Mouse (Mus musculus) neutrophil, adult 5-6 weeks (primary cell): ENCODE data around the gene B3gnt9. TPM values are rescaled to one million over a fixed set of nuclear protein-coding genes. Genes with fewer than 3 reads are reported as not detected.

ENCODE experiments used
- ATAC-seq: fragments of 151-379, 151-347 bp; 2 replicates; pipeline ENCODE4 v1.8.0; 2017; ENCODE audit warnings: mild to moderate bottlenecking, moderate TSS enrichment; ENCODE audit not compliant: insufficient number of reproducible peaks, poor library complexity, low FRiP score, severe bottlenecking; ENCODE audit errors: extremely low read depth
- total RNA-seq: library from RNA; stranded (forward); fragments of 200-1000 nt; gene quantifications from 2 replicates; pipeline ENCODE4 v1.2.3, GENCODE M21; 2017

B3gnt9 gene
- total RNA-seq, 1 experiment from 2014 or later: 0.35 TPM

GRCm38 (mm10) chr8:105231503-105232320, 23.2 kb downstream of the B3gnt9 start:
- no peak for ATAC-seq

DNA sequence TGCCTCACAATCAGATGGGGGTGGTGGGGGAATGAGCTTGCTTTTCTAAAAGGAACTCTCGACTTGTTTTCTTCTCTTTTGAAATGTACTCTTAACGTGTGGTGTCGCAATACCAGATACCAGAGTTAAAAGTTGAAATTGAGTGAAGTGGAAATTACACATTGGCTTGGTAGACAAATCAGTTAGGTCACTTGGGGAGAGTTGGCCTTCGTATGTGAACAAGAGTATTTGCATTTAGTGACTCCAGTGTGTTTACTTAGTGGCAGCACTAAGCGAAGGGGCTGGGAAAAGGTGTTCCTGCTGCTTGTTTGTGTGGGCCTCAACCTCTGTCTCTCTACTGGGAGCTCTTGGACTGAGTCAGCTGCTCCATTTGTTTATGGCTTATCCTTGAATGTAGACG, 29.0 kb downstream of the B3gnt9 start:
- ATAC-seq: no peak

GRCm38 (mm10) chr8:105225272-105225593, 29.7 kb downstream of the B3gnt9 start:
- no peak; the same call in 1 of the 2 replicates for ATAC-seq

- peak; percentile 98 for ATAC-seq
These were observed 30.3 kb downstream of the B3gnt9 start, which contains the start of gene D230025D16Rik for GRCm38 (mm10) chr8:105224413-105225271. Gene D230025D16Rik, plus strand, starts transcription at chr8:105225145.

DNA sequence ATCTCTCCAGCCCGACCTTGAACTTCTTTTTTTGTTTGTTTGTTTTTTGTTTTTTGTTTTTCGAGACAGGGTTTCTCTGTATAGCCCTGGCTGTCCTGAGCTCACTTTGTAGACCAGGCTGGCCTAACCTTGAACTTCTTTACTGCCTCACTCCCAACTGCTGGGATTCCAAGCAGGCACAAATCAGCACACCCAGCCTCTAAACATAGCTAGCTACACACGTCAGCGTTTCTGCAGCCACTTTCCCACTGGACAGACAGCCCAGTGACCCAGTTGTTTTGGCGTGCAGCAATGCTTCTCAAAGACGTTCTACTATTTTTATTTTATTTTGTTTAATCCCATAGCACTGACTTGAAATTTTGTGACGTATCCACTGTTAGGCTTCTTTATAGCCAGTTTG, 31.1 kb downstream of the B3gnt9 start:
- ATAC-seq: no peak

GRCm38 (mm10) chr8:105217926-105218522, 36.9 kb downstream of the B3gnt9 start:
- ATAC-seq: peak; percentile 63

DNA sequence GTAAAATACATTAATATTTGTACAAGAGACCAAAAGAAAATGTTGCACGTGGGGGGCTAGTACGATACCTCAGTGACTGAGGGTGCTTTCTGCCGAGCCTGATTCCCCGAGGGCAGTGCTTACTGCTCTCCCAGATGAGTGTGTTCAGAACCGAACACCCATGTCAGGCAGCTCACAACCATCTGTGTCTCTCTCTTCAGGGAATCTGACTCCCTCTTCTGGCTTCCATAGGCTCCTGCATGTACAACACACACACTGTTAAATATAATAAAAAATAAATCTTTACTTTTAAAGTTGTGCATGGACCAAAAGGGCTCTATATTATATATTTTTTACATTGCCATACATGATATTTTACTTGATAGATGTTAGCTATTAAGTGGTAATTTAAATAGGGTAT, 40.8 kb downstream of the B3gnt9 start:
- ATAC-seq: no peak

DNA sequence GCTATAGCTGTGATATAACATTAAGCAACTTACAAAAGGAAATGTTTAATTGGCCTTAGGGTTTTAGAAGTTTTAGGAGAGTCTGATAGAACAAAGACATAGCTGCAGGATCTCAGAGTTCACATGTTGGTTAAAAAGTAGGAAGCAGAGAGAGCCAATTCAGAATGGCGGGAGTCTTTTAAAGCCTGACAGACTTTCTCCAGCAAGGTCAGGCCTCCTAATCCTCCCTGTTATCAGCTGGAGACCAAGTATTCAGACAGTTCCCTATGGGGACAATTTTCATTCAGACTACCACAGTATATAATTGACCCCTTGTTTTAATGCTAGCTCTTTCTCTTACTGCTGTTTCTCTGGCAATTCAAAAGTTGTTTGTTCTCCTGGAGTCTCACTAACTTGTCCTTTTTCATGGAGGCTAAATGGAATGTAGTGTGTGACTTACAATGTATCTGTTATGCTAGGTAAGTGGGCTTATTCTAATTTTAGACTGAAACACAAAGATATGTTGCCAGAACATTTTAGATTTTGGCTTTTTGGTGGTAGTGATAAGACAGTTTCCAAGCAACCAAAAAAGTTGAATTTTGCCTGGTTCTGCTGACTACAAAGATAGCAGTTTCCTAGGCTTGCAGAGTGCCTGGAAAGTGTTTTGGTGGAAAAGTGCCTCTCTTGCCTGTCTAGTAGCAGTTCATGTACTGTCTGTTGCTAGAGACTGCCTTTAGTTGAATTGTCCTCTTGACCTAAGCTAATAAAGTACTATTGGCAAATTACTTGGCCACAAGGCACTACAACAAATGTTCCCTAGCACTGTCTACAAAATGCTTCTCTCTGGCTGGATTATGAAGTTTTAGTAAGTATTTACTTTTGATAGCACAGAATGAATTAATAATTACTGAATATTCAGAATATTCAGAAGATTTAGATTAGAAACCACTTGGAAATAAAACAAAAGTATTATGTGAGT, 45.5 kb downstream of the B3gnt9 start:
- ATAC-seq: no peak

DNA sequence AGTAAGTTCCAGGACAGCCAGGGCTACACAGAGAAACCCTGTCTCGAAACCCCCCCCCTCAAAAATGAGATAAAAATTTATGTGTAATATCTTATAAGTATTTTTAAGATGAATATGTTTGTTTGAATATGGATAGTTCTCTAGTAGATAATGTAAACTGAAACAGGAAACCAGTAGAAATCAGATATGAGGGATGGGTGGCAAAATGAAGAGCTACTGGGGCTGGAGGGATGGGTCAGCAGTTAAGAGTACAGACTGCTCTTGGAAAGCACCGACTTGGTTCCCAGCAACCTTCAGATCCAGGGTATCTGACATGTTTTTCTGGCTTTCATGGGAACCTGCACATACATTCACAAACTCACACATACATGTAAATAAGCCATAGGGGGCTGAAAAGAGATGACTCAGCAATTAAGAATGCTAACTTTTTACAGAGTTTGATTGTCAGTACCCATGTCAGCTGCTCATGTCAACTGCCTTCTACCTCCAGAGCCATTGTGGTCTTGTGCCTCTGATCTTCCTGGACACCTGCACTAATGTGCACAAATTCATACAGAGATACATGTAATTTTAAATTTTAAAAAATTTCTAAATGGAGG, 47.2 kb downstream of the B3gnt9 start:
- no peak for ATAC-seq

DNA sequence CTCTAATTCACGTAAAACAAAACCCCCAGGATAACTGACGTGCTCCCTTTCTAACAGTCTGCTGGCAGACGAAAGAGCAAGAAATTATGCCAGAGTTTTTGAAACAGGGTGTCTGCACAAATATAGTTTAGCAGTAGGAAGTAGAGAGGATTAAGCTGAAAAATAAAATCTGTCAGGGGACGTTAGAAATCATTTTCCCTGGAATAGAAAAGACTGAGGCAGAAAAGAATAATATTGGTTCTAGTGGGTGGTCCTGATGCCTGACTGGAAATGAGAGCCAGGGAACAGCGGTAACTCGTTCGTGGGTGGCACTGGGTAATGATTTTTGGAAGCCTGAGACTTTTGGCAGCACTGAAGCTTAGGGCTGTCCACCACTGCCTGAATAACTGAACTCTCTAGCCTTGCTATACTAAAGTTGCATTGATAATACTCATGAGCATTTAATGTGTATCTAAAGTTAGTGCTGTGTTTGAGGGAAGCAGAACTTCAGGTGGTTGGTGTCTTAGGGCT, 48.1 kb downstream of the B3gnt9 start:
- no peak for ATAC-seq

DNA sequence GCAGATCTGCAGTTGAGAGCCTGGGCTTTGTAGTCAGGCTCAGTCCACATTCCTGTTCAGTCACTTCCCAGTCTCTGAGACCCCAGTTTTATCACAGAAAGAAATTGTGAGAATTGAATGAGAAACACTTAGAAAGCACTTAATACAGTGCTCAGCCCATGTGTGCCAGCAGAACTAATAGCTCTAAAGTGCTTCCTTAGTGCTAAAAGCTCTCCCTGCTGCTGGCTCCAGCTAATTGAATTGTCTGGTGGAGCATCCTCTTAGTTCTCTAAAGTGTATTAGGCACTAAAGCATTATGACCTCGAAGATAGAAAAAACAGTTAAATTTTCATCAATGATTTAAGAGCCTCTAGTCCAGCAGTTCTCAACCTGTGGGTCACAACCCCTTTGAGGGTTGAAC, 49.2 kb downstream of the B3gnt9 start:
- no peak for ATAC-seq

Other genes with a start within 250 kb of the B3gnt9 start
- gene Ces3a, start 206.6 kb downstream of the B3gnt9 start, total RNA-seq: not detected in 2 replicates
- gene Ces3b, start 171.4 kb downstream of the B3gnt9 start, total RNA-seq: not detected in 2 replicates
- gene Ces4a, start 123.4 kb downstream of the B3gnt9 start, total RNA-seq: not detected in 2 replicates
- 130 and 135 TPM in 2 replicates for gene Cbfb, start 84.5 kb downstream of the B3gnt9 start, total RNA-seq
- gene D230025D16Rik, start 30.0 kb downstream of the B3gnt9 start, total RNA-seq: 28.0 and 29.0 TPM in 2 replicates
- gene Tradd, start 9.5 kb upstream of the B3gnt9 start, total RNA-seq: 15.7 and 19.2 TPM in 2 replicates
- gene Fbxl8, start 9.5 kb upstream of the B3gnt9 start, total RNA-seq: 4.0 and 4.5 TPM in 2 replicates
- gene Hsf4, start 14.6 kb upstream of the B3gnt9 start, total RNA-seq: not detected in 2 replicates
- not detected in 2 replicates for gene Nol3, start 21.0 kb upstream of the B3gnt9 start, total RNA-seq
- gene 4931428F04Rik, start 34.7 kb upstream of the B3gnt9 start, total RNA-seq: 1.2 and 2.7 TPM in 2 replicates
- 0.49 and 1.3 TPM in 2 replicates for gene Exoc3l, start 40.9 kb upstream of the B3gnt9 start, total RNA-seq
- 42.5 and 47.1 TPM in 2 replicates for gene E2f4, start 42.5 kb upstream of the B3gnt9 start, total RNA-seq
- gene Elmo3, start 50.4 kb upstream of the B3gnt9 start, total RNA-seq: 2.9 and 5.0 TPM in 2 replicates
- 3.3 and 4.9 TPM in 2 replicates for gene Lrrc29, start 71.1 kb upstream of the B3gnt9 start, total RNA-seq
- 27.6 and 39.2 TPM in 2 replicates for gene Tmem208, start 71.2 kb upstream of the B3gnt9 start, total RNA-seq
- 21.8 and 22.2 TPM in 2 replicates for gene Fhod1, start 92.8 kb upstream of the B3gnt9 start, total RNA-seq
- 0.35 and 0.49 TPM in 2 replicates for gene Slc9a5, start 93.7 kb upstream of the B3gnt9 start, total RNA-seq
- not detected in 2 replicates for gene Plekhg4, start 118.1 kb upstream of the B3gnt9 start, total RNA-seq
- gene Kctd19, start 158.3 kb upstream of the B3gnt9 start, total RNA-seq: not detected in 2 replicates
- not detected in 2 replicates for gene Lrrc36, start 158.4 kb upstream of the B3gnt9 start, total RNA-seq
- 4.9 and 9.3 TPM in 2 replicates for gene Tppp3, start 216.4 kb upstream of the B3gnt9 start, total RNA-seq
- gene Zdhhc1, start 241.7 kb upstream of the B3gnt9 start, total RNA-seq: 0.47 and 0.86 TPM in 2 replicates